Mouse (Mus musculus): ENCODE results near the gene Zdhhc20. TPM values are rescaled to one million over a fixed set of nuclear protein-coding genes. Genes with fewer than 3 reads are reported as not detected.

Zdhhc20 gene
- total and polyA plus RNA-seq, 3 experiments, result 4.6 to 11.4 TPM; not detected in 1

DNA sequence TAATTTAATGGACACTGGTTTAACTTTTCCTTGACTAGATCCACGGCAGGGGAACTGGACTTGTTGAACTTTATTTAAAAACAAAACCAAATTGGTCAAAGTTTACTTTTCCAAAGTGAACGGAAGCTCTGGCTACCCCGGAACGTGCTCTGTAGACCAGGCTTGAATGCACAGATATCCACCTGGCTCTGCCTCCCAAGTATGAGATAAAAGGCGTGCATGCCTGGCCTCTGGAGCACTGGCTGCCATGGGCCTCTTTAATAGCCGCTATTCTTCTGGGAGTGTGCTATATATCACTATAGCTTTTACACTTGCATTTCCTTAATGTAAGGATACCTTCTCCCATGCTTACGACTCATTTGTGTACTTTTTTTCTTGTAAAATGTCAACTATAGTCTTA, 43.5 kb upstream of the Zdhhc20 start:
- Histone ChIP-seq H3K4me3 (ENCODE audit: control insufficient read depth in 1 of 2, insufficient read depth in 1 of 2, low read depth in 2 of 2, low read length in 2 of 2) (no peak overlapping the region), H3K9ac (ENCODE audit: control insufficient read depth, low read depth, low read length, poor library complexity, severe bottlenecking) (no peak overlapping the region), H3K9me3 (replicated peaks; ENCODE audit: insufficient read depth, low read length) (no peaks in the 10 kb centered on the region), H3K27ac (ENCODE audit: control insufficient read depth, low read depth, low read length) (peak overlapping the region; percentile 36; the same call in 1 of the 2 replicates), H3K36me3 (ENCODE audit: control insufficient read depth in 1 of 2, insufficient read depth in 2 of 2, low read length in 2 of 2) (peaks cover 3 to 14% of the 10 kb centered on the region in 2 experiments), H3K27me3 (ENCODE audit: control insufficient read depth in 1 of 2, insufficient read depth in 2 of 2, low read length in 2 of 2) (no peaks in the 10 kb centered on the region), H3K79me2 (ENCODE audit: control insufficient read depth, insufficient read depth, low read length, poor library complexity) (no peaks in the 10 kb centered on the region), H3K4me1 (ENCODE audit: control insufficient read depth in 1 of 2, insufficient read depth in 2 of 2, low read length in 2 of 2) (peaks cover 9 to 16% of the 10 kb centered on the region in 2 experiments; a peak in 3 of 4 replicates)
- no peak for DNase-seq (ENCODE audit: low read depth, low spot score)
- TF ChIP-seq UBTF (IDR thresholded peaks at IDR 0.05; ENCODE audit: borderline replicate concordance, insufficient read depth, low read depth, low read length), result no peak
- TF ChIP-seq CHD1 (IDR thresholded peaks at IDR 0.05; ENCODE audit: low read depth, low read length), result no peak
- TF ChIP-seq USF2 (IDR thresholded peaks at IDR 0.05; ENCODE audit: borderline replicate concordance in 1 of 2, insufficient read depth in 1 of 2, low read depth in 1 of 2, low read length in 2 of 2), result no peak
- no peak for TF ChIP-seq POLR2AphosphoS5 (IDR thresholded peaks at IDR 0.05; ENCODE audit: borderline replicate concordance, low read depth, low read length)
- TF ChIP-seq MEF2A (IDR thresholded peaks at IDR 0.05; ENCODE audit: extremely low read depth, insufficient replicate concordance, low read depth, low read length, poor library complexity, severe bottlenecking), result no peak
- no peak for TF ChIP-seq TBP (IDR thresholded peaks at IDR 0.05; ENCODE audit: low read depth, low read length)
- no peak for TF ChIP-seq ZMIZ1 (IDR thresholded peaks at IDR 0.05; ENCODE audit: low read depth, low read length)
- no peak for TF ChIP-seq KAT2A (conservative IDR thresholded peaks at IDR 0.05; ENCODE audit: low read depth, low read length)
- TF ChIP-seq GATA1 (IDR thresholded peaks at IDR 0.05; ENCODE audit: low read depth, low read length), result no peak
- TF ChIP-seq MAX (IDR thresholded peaks at IDR 0.05; ENCODE audit: low read length), result no peak
- TF ChIP-seq SMC3 (IDR thresholded peaks at IDR 0.05; ENCODE audit: low read depth, low read length), result no peak
- TF ChIP-seq TAL1 (IDR thresholded peaks at IDR 0.05; ENCODE audit: low read length), result no peak
- no peak for TF ChIP-seq ELF1 (IDR thresholded peaks at IDR 0.05; ENCODE audit: low read depth, low read length)
- TF ChIP-seq SIN3A (IDR thresholded peaks at IDR 0.05; ENCODE audit: low read length), result no peak
- TF ChIP-seq GABPA (IDR thresholded peaks at IDR 0.05; ENCODE audit: low read depth, low read length), result no peak
- no peak for TF ChIP-seq POLR2A (IDR thresholded peaks at IDR 0.05; ENCODE audit: control insufficient read depth in 1 of 2, insufficient read depth in 1 of 2, low read depth in 1 of 2, low read length in 2 of 2, poor library complexity in 1 of 2)
- TF ChIP-seq CTCF (IDR thresholded peaks at IDR 0.05 in 2 of 3, conservative IDR thresholded peaks at IDR 0.05 in 1 of 3; ENCODE audit: control insufficient read depth in 1 of 3, insufficient read depth in 1 of 3, low read depth in 2 of 3, low read length in 3 of 3, poor library complexity in 1 of 3, severe bottlenecking in 1 of 3), result no peak
- TF ChIP-seq HCFC1 (IDR thresholded peaks at IDR 0.05; ENCODE audit: low read depth, low read length), result no peak
- TF ChIP-seq MYC (IDR thresholded peaks at IDR 0.05; ENCODE audit: low read depth, low read length), result no peak
- TF ChIP-seq RAD21 (IDR thresholded peaks at IDR 0.05; ENCODE audit: low read depth, low read length), result no peak

GRCm38 (mm10) chr14:57932881-57933443, 42.9 kb upstream of the Zdhhc20 start:
- no peaks in the 10 kb centered on the region for H3K79me2 ChIP-seq (ENCODE audit: control insufficient read depth, insufficient read depth, low read length, poor library complexity)
- peaks cover 4 to 14% of the 10 kb centered on the region in 2 experiments for H3K36me3 ChIP-seq (ENCODE audit: control insufficient read depth in 1 of 2, insufficient read depth in 2 of 2, low read length in 2 of 2)
- no peaks in the 10 kb centered on the region for H3K9me3 ChIP-seq (replicated peaks; ENCODE audit: insufficient read depth, low read length)
- H3K4me1 ChIP-seq (ENCODE audit: control insufficient read depth in 1 of 2, insufficient read depth in 2 of 2, low read length in 2 of 2), result peaks cover 9 to 16% of the 10 kb centered on the region in 2 experiments; a peak in 3 of 4 replicates
- no peak overlapping the region for H3K9ac ChIP-seq (ENCODE audit: control insufficient read depth, low read depth, low read length, poor library complexity, severe bottlenecking)
- DNase-seq (ENCODE audit: low read depth, low spot score), result peak; percentile 86
- H3K27me3 ChIP-seq (ENCODE audit: control insufficient read depth in 1 of 2, insufficient read depth in 2 of 2, low read length in 2 of 2), result no peaks in the 10 kb centered on the region
- H3K27ac ChIP-seq (ENCODE audit: control insufficient read depth, low read depth, low read length), result peak overlapping the region; percentile 50
- no peak overlapping the region for H3K4me3 ChIP-seq (ENCODE audit: control insufficient read depth in 1 of 2, insufficient read depth in 1 of 2, low read depth in 2 of 2, low read length in 2 of 2)
- TF ChIP-seq MEF2A (IDR thresholded peaks at IDR 0.05; ENCODE audit: extremely low read depth, insufficient replicate concordance, low read depth, low read length, poor library complexity, severe bottlenecking), result no peak
- TF ChIP-seq RAD21 (IDR thresholded peaks at IDR 0.05; ENCODE audit: low read depth, low read length), result no peak
- peak; percentile 52; the same call in 1 of the 2 replicates for TF ChIP-seq MYC (IDR thresholded peaks at IDR 0.05; ENCODE audit: low read depth, low read length)
- TF ChIP-seq EP300 (IDR thresholded peaks at IDR 0.05; ENCODE audit: low read depth in 1 of 2, low read length in 2 of 2), result peak; percentile 94 to 97
- TF ChIP-seq POLR2A (IDR thresholded peaks at IDR 0.05; ENCODE audit: control insufficient read depth in 1 of 2, insufficient read depth in 1 of 2, low read depth in 1 of 2, low read length in 2 of 2, poor library complexity in 1 of 2), result no peak
- peak in 2 of 3 experiments; percentile 1 to 5; a peak in 1 of 6 replicates for TF ChIP-seq CTCF (IDR thresholded peaks at IDR 0.05 in 2 of 3, conservative IDR thresholded peaks at IDR 0.05 in 1 of 3; ENCODE audit: control insufficient read depth in 1 of 3, insufficient read depth in 1 of 3, low read depth in 2 of 3, low read length in 3 of 3, poor library complexity in 1 of 3, severe bottlenecking in 1 of 3)
- peak; percentile 92 for TF ChIP-seq TAL1 (IDR thresholded peaks at IDR 0.05; ENCODE audit: low read length)
- TF ChIP-seq JUND (IDR thresholded peaks at IDR 0.05; ENCODE audit: low read depth, low read length), result 0 out of 2 replicates have a peak, but pooled peaks have one; percentile 20
- peak; percentile 59 for TF ChIP-seq SIN3A (IDR thresholded peaks at IDR 0.05; ENCODE audit: low read length)
- no peak for TF ChIP-seq UBTF (IDR thresholded peaks at IDR 0.05; ENCODE audit: borderline replicate concordance, insufficient read depth, low read depth, low read length)
- TF ChIP-seq SMC3 (IDR thresholded peaks at IDR 0.05; ENCODE audit: low read depth, low read length), result no peak
- TF ChIP-seq RCOR1 (IDR thresholded peaks at IDR 0.05; ENCODE audit: low read depth, low read length), result peak; percentile 79
- TF ChIP-seq GABPA (IDR thresholded peaks at IDR 0.05; ENCODE audit: low read depth, low read length), result no peak
- TF ChIP-seq TCF12 (IDR thresholded peaks at IDR 0.05; ENCODE audit: low read depth, low read length), result peak; percentile 95
- TF ChIP-seq MAX (IDR thresholded peaks at IDR 0.05; ENCODE audit: low read length), result no peak
- no peak; the same call in 1 of the 2 replicates for TF ChIP-seq CHD2 (IDR thresholded peaks at IDR 0.05; ENCODE audit: low read length)
- no peak for TF ChIP-seq ZC3H11A (IDR thresholded peaks at IDR 0.05; ENCODE audit: low read depth, low read length)
- 0 out of 2 replicates have a peak, but pooled peaks have one; percentile 22 for TF ChIP-seq MYB (IDR thresholded peaks at IDR 0.05; ENCODE audit: low read depth, low read length)
- no peak for TF ChIP-seq POLR2AphosphoS5 (IDR thresholded peaks at IDR 0.05; ENCODE audit: borderline replicate concordance, low read depth, low read length)

Data from MEL (cell line).